Mouse (Mus musculus): ENCODE data around the gene Ly6g6d. TPM values are rescaled to one million over a fixed set of nuclear protein-coding genes. Genes with fewer than 3 reads are reported as not detected.

The Ly6g6d gene
- total RNA-seq, 2 experiments from 2014 or later = 1.8 TPM; not detected in 1

- intact Hi-C loops (cut with DNase I) = no loop called here
- DNase-seq = peak in 1 of 2 experiments; percentile 14
Observed at GRCm38 (mm10) chr17:35029691-35030532, 48.0 kb downstream of the Ly6g6d start.

- intact Hi-C loops (cut with DNase I) = no loop called here
- no peak for DNase-seq
Observed at GRCm38 (mm10) chr17:35028315-35028714, 49.5 kb downstream of the Ly6g6d start.

DNA sequence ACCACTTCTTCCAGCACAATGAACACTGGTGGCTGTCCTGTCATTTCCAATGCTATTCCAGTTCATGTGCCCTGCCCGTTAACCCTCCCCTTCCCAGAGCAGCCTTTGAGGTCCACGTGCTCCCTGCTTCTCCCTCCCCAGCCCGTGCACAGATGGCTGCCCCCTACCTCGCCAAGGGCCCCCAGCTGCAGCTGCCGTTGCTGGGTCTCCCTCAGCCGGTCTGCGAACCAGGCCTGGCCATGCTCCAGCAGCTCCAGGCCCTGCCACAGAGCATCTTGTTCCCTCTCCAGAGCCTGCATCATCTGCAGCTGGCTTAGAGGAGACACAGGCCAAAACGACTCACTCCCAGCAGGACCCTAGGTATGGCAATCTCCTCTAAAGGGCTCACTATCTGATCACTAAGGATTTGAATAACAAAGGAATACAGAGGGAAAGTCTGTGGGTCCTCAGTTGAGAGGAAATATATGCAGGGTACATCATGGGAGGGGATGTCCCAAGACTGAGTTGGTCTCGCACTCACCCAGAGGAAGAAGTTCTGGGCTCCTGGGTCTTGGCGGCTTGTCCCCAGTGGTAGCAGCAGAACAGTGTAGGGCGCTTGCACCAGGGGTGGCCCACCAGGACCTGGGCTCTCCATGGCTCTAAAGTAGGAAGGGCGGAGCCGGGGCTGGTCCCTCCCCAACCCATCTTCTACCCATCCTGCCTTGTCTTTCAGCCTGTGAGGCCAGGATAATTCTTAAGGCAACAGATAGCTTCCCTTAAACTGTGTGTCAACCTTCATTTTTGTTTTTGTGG, 50.4 kb downstream of the Ly6g6d start, which contains the start of gene Sapcd1:
Gene Sapcd1 (minus strand): TSS at position 740 of the 792 bp plus-strand sequence.
- intact Hi-C loops (cut with DNase I) = no loop called here
- DNase-seq = peak; percentile 31 to 50

GRCm38 (mm10) chr17:35026206-35026605, 51.7 kb downstream of the Ly6g6d start:
- DNase-seq = peak in 1 of 2 experiments; percentile 12
- intact Hi-C loops (cut with DNase I) = no loop called here

DNA sequence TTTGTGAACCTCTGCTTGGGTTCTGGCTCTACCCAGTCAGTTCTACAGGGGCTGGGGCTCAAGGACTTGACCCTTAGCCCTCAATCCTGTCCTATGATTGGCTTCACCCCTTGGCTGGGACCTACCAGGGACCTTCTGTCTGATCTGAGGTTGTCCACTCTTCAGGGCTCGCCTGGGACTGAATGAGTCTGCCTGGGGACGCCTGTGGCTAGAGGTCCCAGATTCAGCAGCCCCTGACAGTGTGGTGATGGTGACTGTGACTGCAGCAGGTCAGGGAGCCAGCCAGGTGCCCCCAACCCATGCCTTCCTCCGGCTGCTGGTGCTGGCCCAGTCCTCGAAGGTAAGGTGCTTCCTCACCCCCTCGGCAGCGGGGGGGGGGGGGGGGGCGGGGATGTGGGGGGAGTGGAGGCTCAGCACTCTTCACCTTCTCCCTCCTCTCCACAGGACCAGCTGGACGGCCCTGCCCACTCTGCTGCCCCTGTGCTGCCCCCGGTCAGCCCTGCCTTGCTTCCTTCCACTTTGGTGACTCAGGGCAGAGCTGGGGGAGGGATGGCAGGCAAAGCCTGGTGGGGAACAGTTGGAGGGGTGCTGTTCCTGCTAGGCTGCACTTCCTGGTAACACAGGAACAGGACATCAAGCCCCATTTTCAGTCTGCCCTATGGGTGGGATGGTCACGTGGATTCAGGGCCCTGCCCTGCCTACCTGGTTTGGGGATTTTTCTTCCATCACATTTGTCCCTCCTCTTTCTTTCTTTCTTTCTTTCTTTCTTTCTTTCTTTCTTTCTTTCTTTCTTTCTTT, 53.0 kb downstream of the Ly6g6d start:
- intact Hi-C loops (cut with DNase I) = loop anchor here (5.0 kb wide), 1 partner anchor 62 kb away; the partner anchor contains the start of genes Abhd16a and Ly6g6f
- peak in 1 of 2 experiments; percentile 11 for DNase-seq

DNA sequence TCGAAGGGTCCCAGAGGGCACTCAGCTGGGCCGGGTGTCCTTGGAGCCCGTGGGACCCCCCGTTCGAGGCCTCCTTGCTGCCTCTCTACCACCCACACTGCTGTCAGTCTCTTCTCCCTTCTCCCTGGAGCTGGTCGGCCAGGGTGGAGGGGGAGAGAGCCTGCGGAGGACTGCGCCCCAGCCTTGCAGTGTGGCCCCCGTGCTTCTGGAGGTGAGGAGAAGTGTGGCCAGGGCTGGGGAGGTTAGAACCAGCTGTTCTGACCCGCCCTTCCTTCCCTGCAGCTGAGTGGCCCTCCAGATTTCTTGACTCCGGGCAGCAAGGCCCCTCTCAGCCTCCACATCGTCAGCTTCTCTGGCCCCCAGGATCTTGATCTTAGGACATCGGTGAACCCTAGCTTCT, 53.6 kb downstream of the Ly6g6d start:
- intact Hi-C loops (cut with DNase I) = loop anchor here (5.0 kb wide), 1 partner anchor 63 kb away; the partner anchor contains the start of genes Abhd16a and Ly6g6f
- DNase-seq = peak in 1 of 2 experiments; percentile 16

GRCm38 (mm10) chr17:35023756-35024155, 54.1 kb downstream of the Ly6g6d start:
- DNase-seq = peak in 1 of 2 experiments; percentile 12
- intact Hi-C loops (cut with DNase I) = loop anchor here (2.0 to 5.0 kb wide), 2 partner anchors 35 to 64 kb away; partner anchors contain the start of genes Abhd16a, Ddah2 and Ly6g6f

GRCm38 (mm10) chr17:35023221-35023620, 54.6 kb downstream of the Ly6g6d start:
- intact Hi-C loops (cut with DNase I) = loop anchor here (2.0 to 5.0 kb wide), 2 partner anchors 36 to 64 kb away; partner anchors contain the start of genes Abhd16a, Ddah2 and Ly6g6f
- DNase-seq = no peak

DNA sequence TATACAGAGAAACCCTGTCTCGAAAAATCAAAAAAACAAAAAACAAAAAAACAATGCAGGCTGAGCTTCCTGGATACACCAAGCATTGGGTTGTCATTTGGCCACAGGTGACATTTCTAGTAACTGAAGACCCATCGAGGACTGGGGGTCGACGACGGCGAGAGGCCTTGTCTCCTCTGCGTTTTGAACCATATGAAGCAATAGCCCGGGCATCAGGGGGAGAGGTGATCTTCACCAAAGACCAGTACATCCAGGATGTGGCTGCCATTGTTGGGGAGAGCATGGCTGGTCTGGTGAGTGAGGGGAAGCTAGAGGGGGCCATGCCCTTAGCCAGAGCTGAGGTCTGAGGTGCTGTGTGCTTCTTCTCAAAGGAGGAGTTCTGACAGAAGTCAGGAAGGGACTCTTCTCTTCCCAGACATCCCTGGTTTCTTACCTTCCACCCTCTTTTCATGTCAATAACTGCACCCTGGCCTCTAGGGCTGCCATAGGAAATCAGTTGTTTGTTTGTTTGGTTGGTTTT, 55.3 kb downstream of the Ly6g6d start:
- DNase-seq = peak in 1 of 2 experiments; percentile 11
- intact Hi-C loops (cut with DNase I) = loop anchor here (2.0 to 5.0 kb wide), 2 partner anchors 36 to 65 kb away; partner anchors contain the start of genes Abhd16a, Ddah2 and Ly6g6f

GRCm38 (mm10) chr17:35021842-35022477, 55.9 kb downstream of the Ly6g6d start:
- intact Hi-C loops (cut with DNase I) = loop anchor here (1.0 to 5.0 kb wide), 3 partner anchors 37 to 83 kb away; partner anchors contain the start of genes Abhd16a, Ddah2 and Ly6g6f
- peak in 1 of 2 experiments; percentile 14 for DNase-seq

Other genes starting within 250 kb of the Ly6g6d start
- 1 to 10 TPM; 5.8 to 8.7 TPM for gene Stk19, start 241.1 kb downstream of the Ly6g6d start, total RNA-seq (2021)
- gene Dxo, start 241.0 kb downstream of the Ly6g6d start, total RNA-seq (2021) = 1 to 10 TPM; 6.5 to 9.1 TPM
- gene Skiv2l, start 227.9 kb downstream of the Ly6g6d start, total RNA-seq (2021) = 10 to 100 TPM; 17.0 to 20.0 TPM
- 1 to 10 TPM; 8.8 to 9.0 TPM for gene Nelfe, start 227.7 kb downstream of the Ly6g6d start, total RNA-seq (2021)
- gene Cfb, start 215.5 kb downstream of the Ly6g6d start, total RNA-seq (2021) = 1 to 10 TPM; 1.5 to 3.4 TPM
- gene Zbtb12, start 198.6 kb downstream of the Ly6g6d start, total RNA-seq (2021) = 1 to 10 TPM; 4.6 to 5.7 TPM
- gene Gm20547, start 196.0 kb downstream of the Ly6g6d start, total RNA-seq (2021) = under 1 TPM in 1 of 2 experiments, not detected in 1; 0.20 TPM
- 1 to 10 TPM; 1.4 to 1.5 TPM for gene C2, start 179.8 kb downstream of the Ly6g6d start, total RNA-seq (2021)
- 10 to 100 TPM; 24.7 to 28.2 TPM for gene Ehmt2, start 179.6 kb downstream of the Ly6g6d start, total RNA-seq (2021)
- under 1 TPM in 1 of 2 experiments, not detected in 1; 0.17 TPM for gene Slc44a4, start 163.6 kb downstream of the Ly6g6d start, total RNA-seq (2021)
- gene Neu1, start 146.8 kb downstream of the Ly6g6d start, total RNA-seq (2021) = 1 to 10 TPM; 8.0 to 8.5 TPM
- 1 to 10 TPM; 4.6 to 6.1 TPM for gene Hspa1b, start 118.8 kb downstream of the Ly6g6d start, total RNA-seq (2021)
- gene Gm20481, start 108.2 kb downstream of the Ly6g6d start, total RNA-seq (2021) = not detected
- gene Hspa1a, start 105.9 kb downstream of the Ly6g6d start, total RNA-seq (2021) = 10 to 100 TPM in 1 of 2 experiments, 1 to 10 TPM in 1; 8.8 to 10.1 TPM
- 10 to 100 TPM; 18.6 to 23.2 TPM for gene Hspa1l, start 105.4 kb downstream of the Ly6g6d start, total RNA-seq (2021)
- gene Lsm2, start 96.2 kb downstream of the Ly6g6d start, total RNA-seq (2021) = 10 to 100 TPM; 13.1 to 15.3 TPM
- 10 to 100 TPM; 29.3 to 31.8 TPM for gene Vars, start 77.1 kb downstream of the Ly6g6d start, total RNA-seq (2021)
- gene Vwa7, start 61.5 kb downstream of the Ly6g6d start, total RNA-seq (2021) = 10 to 100 TPM; 11.3 to 12.8 TPM
- gene Sapcd1, start 50.0 kb downstream of the Ly6g6d start, total RNA-seq (2021) = not detected
- gene Msh5, start 31.3 kb downstream of the Ly6g6d start, total RNA-seq (2021) = under 1 TPM; 0.20 to 0.35 TPM
- 10 to 100 TPM; 10.9 to 12.0 TPM for gene Clic1, start 28.1 kb downstream of the Ly6g6d start, total RNA-seq (2021)
- 1 to 10 TPM; 8.4 to 8.9 TPM for gene Ddah2, start 19.0 kb downstream of the Ly6g6d start, total RNA-seq (2021)
- gene Ly6g6c, start 12.7 kb downstream of the Ly6g6d start, total RNA-seq (2021) = not detected
- gene Mpig6b, start 11.9 kb downstream of the Ly6g6d start, total RNA-seq (2021) = not detected
- gene Ly6g6e, start 1.2 kb downstream of the Ly6g6d start, total RNA-seq (2021) = not detected
- not detected for gene Ly6g6f, start 7.5 kb upstream of the Ly6g6d start, total RNA-seq (2021)
- gene Abhd16a, start 11.2 kb upstream of the Ly6g6d start, total RNA-seq (2021) = 10 to 100 TPM; 67.7 to 73.9 TPM
- not detected for gene Ly6g5c, start 30.2 kb upstream of the Ly6g6d start, total RNA-seq (2021)
- gene Ly6g5b, start 37.4 kb upstream of the Ly6g6d start, total RNA-seq (2021) = not detected
- 1 to 10 TPM; 6.0 to 7.8 TPM for gene Gpank1, start 43.4 kb upstream of the Ly6g6d start, total RNA-seq (2021)
- 100 to 1,000 TPM; 145 to 170 TPM for gene Csnk2b, start 44.0 kb upstream of the Ly6g6d start, total RNA-seq (2021)
- 10 to 100 TPM; 13.0 to 17.0 TPM for gene D17H6S53E, start 48.3 kb upstream of the Ly6g6d start, total RNA-seq (2021)
- gene Apom, start 54.0 kb upstream of the Ly6g6d start, total RNA-seq (2021) = not detected
- 100 to 1,000 TPM; 191 to 208 TPM for gene Bag6, start 57.1 kb upstream of the Ly6g6d start, total RNA-seq (2021)
- gene Prrc2a, start 86.8 kb upstream of the Ly6g6d start, total RNA-seq (2021) = 10 to 100 TPM; 88.4 to 93.0 TPM
- gene Aif1, start 98.0 kb upstream of the Ly6g6d start, total RNA-seq (2021) = under 1 TPM in 1 of 2 experiments, not detected in 1; 0.47 TPM
- gene Lst1, start 110.4 kb upstream of the Ly6g6d start, total RNA-seq (2021) = 1 to 10 TPM in 1 of 2 experiments, under 1 TPM in 1; 0.74 to 1.5 TPM
- under 1 TPM in 1 of 2 experiments, not detected in 1; 0.46 TPM for gene Ltb, start 116.4 kb upstream of the Ly6g6d start, total RNA-seq (2021)
- under 1 TPM in 1 of 2 experiments, not detected in 1; 0.46 TPM for gene Tnf, start 123.9 kb upstream of the Ly6g6d start, total RNA-seq (2021)
- under 1 TPM; 0.36 to 0.62 TPM for gene Lta, start 127.3 kb upstream of the Ly6g6d start, total RNA-seq (2021)
- not detected for gene Gm16181, start 142.8 kb upstream of the Ly6g6d start, total RNA-seq (2021)
- 1 to 10 TPM; 1.7 to 2.4 TPM for gene Atp6v1g2, start 155.6 kb upstream of the Ly6g6d start, total RNA-seq (2021)
- 1 to 10 TPM; 5.5 to 8.7 TPM for gene Nfkbil1, start 157.7 kb upstream of the Ly6g6d start, total RNA-seq (2021)
- 10 to 100 TPM; 67.7 to 83.0 TPM for gene Ddx39b, start 163.7 kb upstream of the Ly6g6d start, total RNA-seq (2021)
- 10 to 100 TPM; 28.2 to 39.1 TPM for gene H2-D1, start 184.7 kb upstream of the Ly6g6d start, total RNA-seq (2021)
- under 1 TPM; 0.38 to 0.47 TPM for gene H2-Q1, start 242.3 kb upstream of the Ly6g6d start, total RNA-seq (2021)

All from gastrocnemius, postnatal 36 days (tissue).